15 mouse cellular contexts compared by ENCODE assay signal in the genomic region with DNA sequence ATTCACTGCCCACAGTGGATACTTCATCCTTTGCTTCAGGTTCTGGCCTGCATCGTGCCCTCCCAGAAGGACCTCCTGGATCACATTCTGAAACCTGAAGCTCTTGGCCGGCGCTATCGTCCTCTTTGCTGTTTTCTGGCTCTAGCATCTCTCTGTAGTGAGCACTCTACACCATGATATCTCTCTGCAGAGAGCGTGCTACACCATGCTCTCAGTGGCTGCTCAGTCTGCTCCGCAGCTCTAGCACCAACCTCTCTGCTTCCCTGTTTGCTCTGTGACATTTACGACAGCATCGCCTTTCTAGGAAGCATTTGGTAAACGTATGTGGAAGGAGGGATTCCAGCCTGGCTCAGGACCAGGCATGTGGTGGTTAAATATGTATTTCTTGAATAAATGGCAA.
DNase-seq lines count a peak whose midpoint lies in the region; ATAC-seq lines count a peak whose summit lies in the region.
"Had no signal": no experiment of that assay in that cellular context is flagged by ENCODE, and none has a peak within 500 bp of the region (broad histone marks: within the 10 kb centered on the region; RNA-seq: fewer than 3 reads in every experiment).

No protein-coding gene starts in this region.

- no peaks in the 10 kb centered on the region for H3K27me3 ChIP-seq in hindbrain, embryonic 12.5 days
- no peaks in the 10 kb centered on the region for H3K27me3 ChIP-seq in hindbrain, embryonic 10.5 days (ENCODE audit: insufficient read depth, poor library complexity, severe bottlenecking)
- H3K27me3 ChIP-seq in midbrain, embryonic 13.5 days = no peaks in the 10 kb centered on the region
- H3K27me3 ChIP-seq in midbrain, embryonic 14.5 days (ENCODE audit: control insufficient read depth, insufficient read depth, low read length) = no peaks in the 10 kb centered on the region
- peaks cover 61% of the 10 kb centered on the region for H3K27me3 ChIP-seq in limb, embryonic 13.5 days
- H3K27me3 ChIP-seq: heart, embryonic 15.5 days had no signal

- WGBS in hindbrain, embryonic 12.5 days = 75% methylated on average over 9 of the region's 9 CpGs
- 81% methylated on average over 9 of the region's 9 CpGs for WGBS in hindbrain, embryonic 10.5 days
- WGBS in midbrain, embryonic 13.5 days = 75% methylated on average over 9 of the region's 9 CpGs
- 79% methylated on average over 9 of the region's 9 CpGs for WGBS in midbrain, embryonic 14.5 days
- WGBS in limb, embryonic 13.5 days = 29% methylated on average over 9 of the region's 9 CpGs

- H3K4me3 ChIP-seq in hindbrain, embryonic 12.5 days = no peak overlapping the region
- H3K4me3 ChIP-seq in hindbrain, embryonic 10.5 days = no peak overlapping the region
- H3K4me3 ChIP-seq in midbrain, embryonic 13.5 days (replicated peaks) = no peak overlapping the region
- H3K4me3 ChIP-seq in midbrain, embryonic 14.5 days (replicated peaks; ENCODE audit: low read depth, low read length) = no peak overlapping the region
- peak overlapping the region; percentile 31; the same call in 1 of the 2 replicates for H3K4me3 ChIP-seq in limb, embryonic 13.5 days
- H3K4me3 ChIP-seq: heart, embryonic 15.5 days; myocyte had no signal

- H3K27ac ChIP-seq in hindbrain, embryonic 12.5 days = no peak overlapping the region
- H3K27ac ChIP-seq in hindbrain, embryonic 10.5 days = no peak overlapping the region
- peak overlapping the region; percentile 46; the same call in 1 of the 2 replicates for H3K27ac ChIP-seq in midbrain, embryonic 13.5 days
- H3K27ac ChIP-seq in midbrain, embryonic 14.5 days (replicated peaks; ENCODE audit: low read depth, low read length) = no peak overlapping the region
- no peak overlapping the region for H3K27ac ChIP-seq in limb, embryonic 13.5 days
- H3K27ac ChIP-seq: heart, embryonic 15.5 days had no signal

- H3K9me3 ChIP-seq in hindbrain, embryonic 12.5 days (replicated peaks) = no peaks in the 10 kb centered on the region
- H3K9me3 ChIP-seq in hindbrain, embryonic 10.5 days = no peaks in the 10 kb centered on the region
- no peaks in the 10 kb centered on the region for H3K9me3 ChIP-seq in midbrain, embryonic 13.5 days
- H3K9me3 ChIP-seq in midbrain, embryonic 14.5 days (ENCODE audit: control insufficient read depth, low read length) = no peaks in the 10 kb centered on the region
- peaks cover 4% of the 10 kb centered on the region; the same call in 1 of the 2 replicates for H3K9me3 ChIP-seq in limb, embryonic 13.5 days
- H3K9me3 ChIP-seq: heart, embryonic 15.5 days had no signal

- peaks cover 25% of the 10 kb centered on the region for H3K4me1 ChIP-seq in hindbrain, embryonic 12.5 days
- H3K4me1 ChIP-seq in hindbrain, embryonic 10.5 days (replicated peaks) = peaks cover 23% of the 10 kb centered on the region
- peaks cover 34% of the 10 kb centered on the region for H3K4me1 ChIP-seq in midbrain, embryonic 13.5 days (replicated peaks)
- H3K4me1 ChIP-seq in midbrain, embryonic 14.5 days (ENCODE audit: control insufficient read depth, insufficient read depth, low read length) = peaks cover 10% of the 10 kb centered on the region; the same call in 1 of the 2 replicates
- H3K4me1 ChIP-seq in limb, embryonic 13.5 days = peaks cover 23% of the 10 kb centered on the region

- H3K9ac ChIP-seq in hindbrain, embryonic 12.5 days = peak overlapping the region; percentile 18; the same call in 1 of the 2 replicates
- 0 out of 2 replicates have a peak overlapping the region, but pooled peaks have one; percentile 14 for H3K9ac ChIP-seq in midbrain, embryonic 13.5 days (replicated peaks)
- H3K9ac ChIP-seq in midbrain, embryonic 14.5 days (replicated peaks; ENCODE audit: low read length) = no peak overlapping the region
- peak overlapping the region; percentile 35; the same call in 1 of the 2 replicates for H3K9ac ChIP-seq in limb, embryonic 13.5 days
- H3K9ac ChIP-seq: heart, embryonic 15.5 days had no signal

- no peak for DNase-seq in hindbrain, embryonic 10.5 days (ENCODE audit: low spot score)
- no peak for DNase-seq in midbrain, embryonic 14.5 days
- DNase-seq in left cerebral cortex, adult 18-20 months (ENCODE audit: low spot score in 2 of 2) = no peak
- no peak for DNase-seq in right cerebral cortex, postnatal 10 days (ENCODE audit: low spot score in 2 of 2)
- DNase-seq: B cell, adult 2 months; cerebellum, postnatal 25 days; gastrocnemius, postnatal 14 days; right cerebral cortex, adult 18-20 months had no signal

- H3K4me2 ChIP-seq in hindbrain, embryonic 12.5 days (replicated peaks) = no peak overlapping the region
- peak overlapping the region; percentile 23; the same call in 1 of the 2 replicates for H3K4me2 ChIP-seq in midbrain, embryonic 13.5 days (replicated peaks)
- H3K4me2 ChIP-seq in midbrain, embryonic 14.5 days (ENCODE audit: low read length) = no peak overlapping the region
- H3K4me2 ChIP-seq in limb, embryonic 13.5 days (replicated peaks) = peak overlapping the region; percentile 60

- ATAC-seq in hindbrain, embryonic 12.5 days (ENCODE audit: low FRiP score) = no peak
- ATAC-seq in midbrain, embryonic 13.5 days = no peak
- no peak for ATAC-seq in midbrain, embryonic 14.5 days (ENCODE audit: low FRiP score, low TSS enrichment)
- no peak for ATAC-seq in limb, embryonic 13.5 days (ENCODE audit: low FRiP score, low read depth)
- ATAC-seq in megakaryocyte-erythroid progenitor cell, adult 5-6 weeks (replicated peaks; ENCODE audit: low FRiP score, low TSS enrichment, poor library complexity, severe bottlenecking) = no peak
- ATAC-seq: activated CD4-positive, CD25-positive, alpha-beta regulatory T cell, adult 4 months had no signal

- H3K36me3 ChIP-seq in hindbrain, embryonic 12.5 days = no peaks in the 10 kb centered on the region
- H3K36me3 ChIP-seq in hindbrain, embryonic 10.5 days = no peaks in the 10 kb centered on the region
- no peaks in the 10 kb centered on the region for H3K36me3 ChIP-seq in midbrain, embryonic 13.5 days
- no peaks in the 10 kb centered on the region for H3K36me3 ChIP-seq in midbrain, embryonic 14.5 days (ENCODE audit: control insufficient read depth, insufficient read depth, low read length)
- H3K36me3 ChIP-seq in limb, embryonic 13.5 days = peaks cover 6% of the 10 kb centered on the region

Comparison
In these comparisons a context has a peak if more than half of its experiments do, and no peak if none do; other contexts are left out.
1. H3K4me2 ChIP-seq: peak in midbrain, embryonic 13.5 days (single experiment) and limb, embryonic 13.5 days (single experiment); none in hindbrain, embryonic 12.5 days (single experiment) and midbrain, embryonic 14.5 days (single experiment).